Mouse (Mus musculus): ENCODE results near the gene Klf15. TPM values are rescaled to one million over a fixed set of nuclear protein-coding genes. Genes with fewer than 3 reads are reported as not detected.
A peak's percentile ranks its signal among the peaks of the same experiment; 100 is the strongest.

Klf15 gene
- polyA plus RNA-seq, 1 experiment from 2014 or later = 18.5 TPM

- peaks cover 13% of the 10 kb centered on the region for H3K4me1 ChIP-seq
- H3K36me3 ChIP-seq = no peaks in the 10 kb centered on the region
- 75% methylated on average over 4 of the region's 4 CpGs for WGBS
- H3K27me3 ChIP-seq (replicated peaks) = no peaks in the 10 kb centered on the region
- no peak overlapping the region for H3K4me3 ChIP-seq (replicated peaks)
- no peak overlapping the region for H3K27ac ChIP-seq (replicated peaks)
- H3K9ac ChIP-seq (replicated peaks) = no peak overlapping the region
- no peak for ATAC-seq (ENCODE audit: low FRiP score)
- no peaks in the 10 kb centered on the region for H3K9me3 ChIP-seq (replicated peaks)
- H3K4me2 ChIP-seq = no peak overlapping the region
These were observed 12.9 kb downstream of the Klf15 start for GRCm38 (mm10) chr6:90475176-90475853.

GRCm38 (mm10) chr6:90475854-90476212 is 13.5 kb downstream of the Klf15 start:
- Histone ChIP-seq H3K36me3 (no peaks in the 10 kb centered on the region), H3K9ac (replicated peaks) (no peak overlapping the region), H3K27me3 (replicated peaks) (no peaks in the 10 kb centered on the region), H3K4me3 (replicated peaks) (no peak overlapping the region), H3K27ac (replicated peaks) (no peak overlapping the region), H3K9me3 (replicated peaks) (no peaks in the 10 kb centered on the region), H3K4me1 (peaks cover 12% of the 10 kb centered on the region), H3K4me2 (no peak overlapping the region)
- 72% methylated on average over 3 of the region's 3 CpGs for WGBS
- ATAC-seq (ENCODE audit: low FRiP score) = no peak

- H3K4me2 ChIP-seq = no peak overlapping the region
- no peak overlapping the region; the same call in 1 of the 2 replicates for H3K27ac ChIP-seq (replicated peaks)
- whole genome bisulfite sequencing = 55% methylated on average over 14 of the region's 14 CpGs
- no peaks in the 10 kb centered on the region for H3K9me3 ChIP-seq (replicated peaks)
- H3K27me3 ChIP-seq (replicated peaks) = no peaks in the 10 kb centered on the region
- ATAC-seq (ENCODE audit: low FRiP score) = no peak; the same call in 1 of the 2 replicates
- no peak overlapping the region for H3K4me3 ChIP-seq (replicated peaks)
- no peaks in the 10 kb centered on the region for H3K36me3 ChIP-seq
- no peak overlapping the region for H3K9ac ChIP-seq (replicated peaks)
- peaks cover under 1% of the 10 kb centered on the region; the same call in 1 of the 2 replicates for H3K4me1 ChIP-seq
These were observed 14.7 kb downstream of the Klf15 start for GRCm38 (mm10) chr6:90476941-90477518.

DNA sequence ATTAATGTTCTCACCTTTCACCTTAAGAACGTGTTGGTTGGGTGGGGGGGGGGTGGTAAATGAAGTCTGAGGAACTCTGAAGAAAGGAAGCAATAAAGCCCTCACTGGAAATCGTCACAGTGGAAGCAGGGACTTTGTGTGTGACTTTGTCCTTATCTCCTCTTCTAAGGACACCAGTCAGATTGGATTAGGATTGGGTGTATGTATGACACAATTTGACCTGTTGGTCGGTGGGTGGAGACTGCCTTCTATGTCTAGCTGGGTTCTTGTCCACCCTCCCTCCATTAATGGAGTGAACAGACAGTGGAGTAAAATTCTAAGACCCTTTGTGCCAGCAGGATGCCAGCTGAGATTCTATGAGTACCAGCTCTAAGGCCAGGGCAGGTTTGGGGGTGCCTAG is 21.9 kb downstream of the Klf15 start:
- ATAC-seq (ENCODE audit: low FRiP score) = no peak

GRCm38 (mm10) chr6:90484876-90485275 is 22.5 kb downstream of the Klf15 start:
- H3K4me2 ChIP-seq = no peak overlapping the region
- ATAC-seq (ENCODE audit: low FRiP score) = no peak
- H3K9me3 ChIP-seq (replicated peaks) = no peaks in the 10 kb centered on the region
- WGBS = 76% methylated on average over 5 of the region's 5 CpGs
- no peaks in the 10 kb centered on the region for H3K36me3 ChIP-seq
- H3K9ac ChIP-seq (replicated peaks) = no peak overlapping the region
- H3K27ac ChIP-seq (replicated peaks) = no peak overlapping the region
- no peak overlapping the region for H3K4me3 ChIP-seq (replicated peaks)
- no peaks in the 10 kb centered on the region for H3K4me1 ChIP-seq
- no peaks in the 10 kb centered on the region; the same call in 1 of the 2 replicates for H3K27me3 ChIP-seq (replicated peaks)

More for the DNA sequence above, 21.9 kb downstream of the Klf15 start:
- H3K4me2 ChIP-seq = no peak overlapping the region
- no peaks in the 10 kb centered on the region for H3K36me3 ChIP-seq
- H3K4me1 ChIP-seq = no peaks in the 10 kb centered on the region
- WGBS = 77% methylated on average over 3 of the region's 3 CpGs
- H3K9ac ChIP-seq (replicated peaks) = no peak overlapping the region
- H3K9me3 ChIP-seq (replicated peaks) = no peaks in the 10 kb centered on the region
- no peaks in the 10 kb centered on the region; the same call in 1 of the 2 replicates for H3K27me3 ChIP-seq (replicated peaks)
- H3K27ac ChIP-seq (replicated peaks) = no peak overlapping the region
- no peak overlapping the region for H3K4me3 ChIP-seq (replicated peaks)

DNA sequence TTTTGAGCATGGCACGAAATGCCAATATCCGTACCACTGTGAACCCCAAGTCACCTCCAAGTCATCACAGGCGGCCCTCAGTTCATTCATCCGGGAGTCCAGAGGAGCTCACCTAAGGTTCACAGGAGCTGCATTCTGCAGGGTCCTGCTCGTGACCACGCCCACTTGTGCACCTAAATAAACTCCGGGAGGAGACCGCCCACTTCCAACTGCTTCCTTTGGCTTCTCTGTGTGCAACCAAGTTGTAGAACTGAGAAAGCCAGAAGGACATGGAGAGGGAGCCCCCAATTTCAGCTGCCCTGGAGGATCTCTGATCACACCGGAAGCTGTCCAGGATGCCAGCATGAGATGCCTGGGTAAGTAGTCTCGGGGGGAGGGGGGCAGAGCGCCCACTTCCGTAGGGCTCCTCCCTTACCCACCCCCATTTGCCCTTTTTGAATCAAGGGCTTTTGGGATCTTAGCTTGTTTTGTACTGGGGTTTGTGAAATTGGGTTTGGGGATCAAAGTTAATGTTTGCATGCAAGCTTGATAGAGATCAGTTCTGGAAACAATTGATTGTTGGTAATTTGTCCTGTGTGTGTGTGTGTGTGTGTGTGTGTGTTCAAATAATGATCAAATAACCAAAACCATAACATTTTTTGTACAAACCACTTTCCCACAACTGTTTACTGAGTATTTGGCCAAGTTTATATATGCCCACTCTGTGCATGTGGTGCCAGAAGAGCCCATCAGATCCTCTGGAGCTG is 24.0 kb downstream of the Klf15 start, which contains the start of gene Aldh1l1:
Gene Aldh1l1, plus strand, starts transcription at position 252 of the 746 bp plus-strand sequence.
- no peak for ATAC-seq (ENCODE audit: low FRiP score)
- Histone ChIP-seq H3K27ac (replicated peaks) (no peak within 1 kb of the TSS), H3K27me3 (replicated peaks) (no peaks in the 10 kb centered on the region; the same call in 1 of the 2 replicates), H3K4me3 (replicated peaks) (no peak within 1 kb of the TSS), H3K9ac (replicated peaks) (no peak within 1 kb of the TSS), H3K4me2 (no peak within 1 kb of the TSS), H3K36me3 (no peaks in the 10 kb centered on the region), H3K4me1 (peaks cover 4% of the 10 kb centered on the region; the same call in 1 of the 2 replicates), H3K9me3 (replicated peaks) (no peaks in the 10 kb centered on the region)
- WGBS = 84% methylated on average over 12 of the region's 12 CpGs

- no peak for ATAC-seq (ENCODE audit: low FRiP score)
These were observed 25.2 kb downstream of the Klf15 start for GRCm38 (mm10) chr6:90487531-90487930.

GRCm38 (mm10) chr6:90489532-90489931 is 27.2 kb downstream of the Klf15 start:
- no peaks in the 10 kb centered on the region for H3K36me3 ChIP-seq
- no peaks in the 10 kb centered on the region for H3K9me3 ChIP-seq (replicated peaks)
- H3K27ac ChIP-seq (replicated peaks) = no peak overlapping the region
- ATAC-seq (ENCODE audit: low FRiP score) = no peak
- WGBS = 97% methylated on average over 3 of the region's 3 CpGs
- H3K4me2 ChIP-seq = no peak overlapping the region
- no peak overlapping the region for H3K4me3 ChIP-seq (replicated peaks)
- H3K9ac ChIP-seq (replicated peaks) = no peak overlapping the region
- no peaks in the 10 kb centered on the region; the same call in 1 of the 2 replicates for H3K27me3 ChIP-seq (replicated peaks)
- peaks cover 4% of the 10 kb centered on the region; the same call in 1 of the 2 replicates for H3K4me1 ChIP-seq

More at GRCm38 (mm10) chr6:90487531-90487930, 25.2 kb downstream of the Klf15 start:
- Histone ChIP-seq H3K36me3 (no peaks in the 10 kb centered on the region), H3K4me2 (no peak overlapping the region), H3K27ac (replicated peaks) (no peak overlapping the region), H3K4me1 (peaks cover 4% of the 10 kb centered on the region; the same call in 1 of the 2 replicates), H3K27me3 (replicated peaks) (no peaks in the 10 kb centered on the region; the same call in 1 of the 2 replicates), H3K9ac (replicated peaks) (no peak overlapping the region), H3K4me3 (replicated peaks) (no peak overlapping the region), H3K9me3 (replicated peaks) (no peaks in the 10 kb centered on the region)
- WGBS = 91% methylated on average over 1 of the region's 1 CpGs

DNA sequence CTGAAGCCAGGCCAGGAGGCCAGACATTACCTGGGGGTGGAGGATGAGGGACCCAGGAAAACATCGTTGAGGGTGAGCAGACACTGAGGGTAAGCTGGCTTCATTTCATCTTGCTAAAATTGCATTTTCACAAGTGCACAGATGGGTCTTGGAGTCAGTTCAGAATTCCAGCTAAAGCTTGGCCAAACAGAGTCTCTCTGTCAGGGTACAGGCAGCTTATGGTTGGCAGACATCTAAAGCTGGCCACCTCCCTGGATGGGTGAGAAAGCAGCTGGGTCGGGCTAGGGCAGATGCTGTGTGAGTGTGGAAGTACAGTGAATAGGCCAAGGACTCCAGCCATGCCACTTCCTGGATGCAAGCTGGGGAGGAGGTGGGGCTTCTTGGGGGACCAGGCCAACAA is 28.6 kb downstream of the Klf15 start:
- no peak overlapping the region for H3K9ac ChIP-seq (replicated peaks)
- H3K27me3 ChIP-seq (replicated peaks) = no peaks in the 10 kb centered on the region; the same call in 1 of the 2 replicates
- 0 out of 2 replicates have a peak overlapping the region, but pooled peaks have one; percentile 5 for H3K27ac ChIP-seq (replicated peaks)
- no peaks in the 10 kb centered on the region for H3K36me3 ChIP-seq
- 72% methylated on average over 2 of the region's 2 CpGs for WGBS
- no peaks in the 10 kb centered on the region for H3K9me3 ChIP-seq (replicated peaks)
- ATAC-seq (ENCODE audit: low FRiP score) = no peak
- H3K4me2 ChIP-seq = no peak overlapping the region
- H3K4me1 ChIP-seq = peaks cover 4% of the 10 kb centered on the region; the same call in 1 of the 2 replicates
- no peak overlapping the region for H3K4me3 ChIP-seq (replicated peaks)

DNA sequence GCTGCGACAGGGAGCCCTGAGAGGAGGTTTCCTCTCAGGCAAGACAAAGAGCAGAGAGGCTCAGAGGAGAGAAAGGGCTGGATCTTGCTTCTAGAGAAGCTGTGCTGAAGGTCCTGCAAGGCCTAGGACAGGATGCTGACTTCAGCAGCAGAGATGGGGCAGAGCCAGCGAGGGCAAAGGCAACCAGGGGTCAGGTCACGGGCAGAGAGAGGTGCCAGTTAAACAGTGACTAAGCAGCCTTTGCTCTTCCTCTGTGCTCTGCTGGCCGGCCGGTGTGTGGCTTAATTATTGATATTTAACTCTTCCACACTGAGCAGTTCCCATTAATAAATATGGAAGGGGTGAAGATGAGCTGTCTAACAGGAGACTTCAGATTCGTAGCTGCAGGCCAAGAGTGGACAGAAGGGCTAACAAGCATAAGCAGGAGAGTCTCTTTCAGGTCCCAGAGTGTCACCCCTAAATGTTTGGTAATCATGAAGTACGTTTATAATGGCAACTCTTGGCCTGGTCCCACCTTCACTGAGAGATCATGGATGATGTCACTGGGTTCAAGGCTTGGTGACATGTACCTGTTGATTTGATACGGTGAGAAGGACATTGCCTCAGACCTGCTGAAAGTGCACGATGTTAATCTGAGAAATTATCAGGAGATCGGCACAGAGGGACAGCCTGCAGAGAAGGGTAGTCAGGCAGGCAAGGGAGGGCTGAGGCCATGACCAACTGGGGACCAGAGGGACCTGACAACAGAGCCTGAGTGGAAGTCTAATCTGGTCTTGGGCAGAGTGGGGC is 29.8 kb downstream of the Klf15 start:
- Histone ChIP-seq H3K27me3 (replicated peaks) (no peaks in the 10 kb centered on the region), H3K4me2 (no peak overlapping the region), H3K9ac (replicated peaks) (no peak overlapping the region), H3K4me1 (peaks cover 4% of the 10 kb centered on the region; the same call in 1 of the 2 replicates), H3K27ac (replicated peaks) (no peak overlapping the region), H3K4me3 (replicated peaks) (no peak overlapping the region), H3K9me3 (replicated peaks) (no peaks in the 10 kb centered on the region), H3K36me3 (no peaks in the 10 kb centered on the region)
- 82% methylated on average over 10 of the region's 10 CpGs for whole genome bisulfite sequencing
- no peak for ATAC-seq (ENCODE audit: low FRiP score)

DNA sequence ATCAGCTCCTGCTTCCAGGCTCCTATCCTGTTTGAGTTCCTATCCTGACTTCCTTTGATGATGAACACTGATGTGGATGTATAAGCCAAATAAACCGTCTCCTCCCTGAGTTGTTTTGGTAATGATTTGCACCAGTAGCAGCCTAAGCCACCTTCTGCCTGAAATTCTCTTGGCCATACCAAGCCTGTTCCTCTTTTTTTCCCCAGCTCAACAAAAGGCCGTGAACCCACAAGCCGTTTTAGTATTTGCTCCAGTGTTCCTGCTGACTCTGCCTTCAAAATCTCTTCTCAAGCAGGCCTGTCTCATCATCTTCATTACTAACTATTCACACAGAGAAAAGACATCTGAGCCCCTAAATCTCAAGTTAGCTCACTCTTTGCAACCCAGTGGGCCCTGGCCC is 31.8 kb downstream of the Klf15 start:
- Histone ChIP-seq H3K4me1 (peaks cover 4% of the 10 kb centered on the region; the same call in 1 of the 2 replicates), H3K36me3 (no peaks in the 10 kb centered on the region), H3K4me2 (no peak overlapping the region), H3K9me3 (replicated peaks) (no peaks in the 10 kb centered on the region), H3K27ac (replicated peaks) (peak overlapping the region; percentile 60), H3K9ac (replicated peaks) (no peak overlapping the region), H3K4me3 (replicated peaks) (no peak overlapping the region), H3K27me3 (replicated peaks) (no peaks in the 10 kb centered on the region)
- WGBS = 74% methylated on average over 3 of the region's 3 CpGs
- no peak for ATAC-seq (ENCODE audit: low FRiP score)
